Mouse (Mus musculus) liver, postnatal 0 days (tissue): ENCODE data around the gene Fam155a.

Source experiments
- CTCF ChIP-seq: sonication (generic); IDR thresholded peaks from 2 replicates; pipeline ENCODE4 v1.5.1; 2016; ENCODE audit warnings: antibody characterized with exemption, low read depth
- EP300 ChIP-seq: IDR thresholded peaks from 2 replicates; pipeline ENCODE4 v1.6.1; 2016; ENCODE audit warnings: antibody characterized with exemption, low read depth, mild to moderate bottlenecking

DNA sequence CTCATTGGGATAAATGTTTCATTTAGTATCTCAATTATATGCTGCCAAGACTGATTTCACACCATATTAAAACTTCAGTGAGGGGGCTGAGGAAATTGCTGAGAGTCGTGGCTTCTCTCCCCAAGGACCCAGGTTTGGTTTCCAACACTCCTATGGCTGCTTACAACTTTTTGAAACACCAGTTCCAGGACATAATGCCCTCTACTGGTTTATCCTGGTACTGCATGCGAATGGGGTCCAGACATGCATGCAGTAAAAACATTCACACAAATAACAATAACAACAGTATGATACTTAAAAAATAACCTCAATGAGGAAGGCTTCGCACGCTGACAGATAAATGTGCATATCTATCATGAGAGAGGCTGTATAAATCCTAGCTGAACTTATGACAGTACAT, 319.4 kb downstream of the Fam155a start:
- TF ChIP-seq EP300 (no peak), CTCF (peak; percentile 65)
